Mouse (Mus musculus) urinary bladder, postnatal 36 days (tissue): ENCODE data around the gene Rasal1.

Experiments
- DNase-seq, 2 experiments: peaks; one replicate each; pipeline ENCODE4 v3.0.0; 2022; ENCODE audit warnings: low spot score in 2 of 2, mixed read lengths in 1 of 2

The Rasal1 gene

DNA sequence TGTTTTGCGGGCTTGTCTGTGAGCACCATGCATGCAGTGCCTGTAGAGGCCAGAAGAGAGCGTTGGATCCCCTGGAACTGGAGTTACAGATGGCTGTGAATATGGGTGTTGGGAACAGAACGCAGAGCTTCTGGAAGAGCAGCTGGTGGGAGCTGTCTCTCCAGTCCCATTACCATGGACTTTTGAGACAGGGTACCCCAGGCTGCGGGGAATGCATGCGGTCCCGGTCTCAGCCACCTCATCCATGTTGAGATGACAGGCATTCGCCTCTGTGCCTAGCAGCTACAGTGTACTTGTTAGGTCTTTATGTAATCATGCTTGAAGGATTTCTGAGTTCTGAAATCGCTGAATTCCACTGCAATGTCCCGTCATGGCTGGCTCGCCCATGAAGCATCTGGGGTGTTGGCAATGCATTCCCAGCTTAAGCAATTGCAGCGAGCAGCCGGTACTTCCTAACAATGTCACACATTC, 7.7 kb downstream of the Rasal1 start:
- no peak for DNase-seq

DNA sequence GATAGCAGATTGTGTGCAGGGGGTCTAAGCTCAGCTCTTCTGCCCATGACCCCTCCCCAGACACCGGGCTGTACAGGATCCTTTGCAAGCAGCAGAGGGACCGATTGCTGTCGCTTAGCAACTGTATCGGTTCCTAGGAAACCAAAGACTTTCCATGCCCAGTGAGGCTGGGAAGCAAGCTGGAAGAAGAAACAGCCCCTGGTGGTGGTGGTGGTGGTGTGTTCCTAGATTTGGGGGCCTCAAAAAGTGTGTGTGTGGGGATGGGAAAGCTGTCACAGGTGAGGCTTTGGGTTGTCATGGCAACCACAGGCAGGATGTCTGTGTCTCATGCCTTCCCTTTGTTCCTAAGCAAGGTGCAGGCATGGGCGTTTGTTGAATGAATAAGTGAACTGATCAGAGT, 12.2 kb downstream of the Rasal1 start:
- DNase-seq, result no peak

DNA sequence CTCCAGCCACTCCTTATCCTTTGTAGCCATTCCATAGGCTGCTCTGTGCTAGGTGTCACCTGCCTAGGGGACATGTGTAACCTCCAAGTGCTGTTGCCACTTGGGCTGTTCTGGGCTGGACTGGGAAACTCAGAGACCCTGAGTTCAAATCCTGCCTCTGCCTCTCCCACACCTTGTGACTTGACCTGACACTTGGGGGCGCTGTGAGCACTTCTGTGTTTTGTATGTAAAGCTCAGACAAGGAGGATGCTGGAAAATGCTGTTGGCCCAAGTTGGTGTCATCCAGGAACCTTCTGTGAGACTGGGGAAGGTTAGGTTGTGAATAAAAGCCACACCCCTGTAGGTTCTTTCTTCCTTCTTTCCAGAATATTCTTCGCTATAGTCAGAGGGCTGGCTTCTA, 16.3 kb downstream of the Rasal1 start:
- DNase-seq, result no peak

DNA sequence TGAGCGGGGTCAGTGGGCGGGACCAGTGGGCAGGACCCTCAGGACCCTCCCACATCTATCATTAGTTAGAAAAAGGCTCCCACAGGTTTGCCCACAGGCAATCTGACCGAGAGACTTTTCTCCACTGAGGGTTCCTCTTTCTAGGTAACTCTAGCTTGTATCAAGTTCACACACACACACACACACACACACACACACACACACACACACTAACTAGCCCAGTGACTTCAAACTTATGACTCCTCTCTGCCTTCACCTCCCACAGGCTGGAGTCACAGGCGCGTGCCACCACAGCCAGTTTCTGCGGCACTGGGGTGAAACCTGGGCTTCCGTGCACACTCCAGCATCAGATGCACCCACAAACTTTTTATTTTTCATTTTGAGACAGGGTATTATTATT, 20.1 kb downstream of the Rasal1 start:
- DNase-seq, result no peak

DNA sequence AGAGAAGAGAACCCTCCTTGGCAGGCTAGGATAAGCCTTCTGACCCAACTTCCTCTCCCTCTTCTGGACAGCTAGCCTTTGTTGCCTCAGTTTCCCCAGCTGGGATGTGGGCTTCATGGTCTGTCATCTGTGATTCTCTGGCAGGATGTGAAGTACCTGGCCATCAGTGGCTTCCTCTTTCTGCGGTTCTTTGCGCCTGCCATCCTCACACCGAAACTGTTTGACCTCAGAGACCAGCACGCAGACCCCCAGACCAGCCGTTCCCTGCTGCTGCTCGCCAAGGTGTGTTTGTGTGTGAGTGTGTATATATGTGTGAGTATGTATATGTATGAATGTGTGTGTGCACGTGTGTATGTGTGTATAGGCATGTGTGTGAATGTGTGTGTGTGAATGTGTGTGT, 21.5 kb downstream of the Rasal1 start:
- no peak for DNase-seq

DNA sequence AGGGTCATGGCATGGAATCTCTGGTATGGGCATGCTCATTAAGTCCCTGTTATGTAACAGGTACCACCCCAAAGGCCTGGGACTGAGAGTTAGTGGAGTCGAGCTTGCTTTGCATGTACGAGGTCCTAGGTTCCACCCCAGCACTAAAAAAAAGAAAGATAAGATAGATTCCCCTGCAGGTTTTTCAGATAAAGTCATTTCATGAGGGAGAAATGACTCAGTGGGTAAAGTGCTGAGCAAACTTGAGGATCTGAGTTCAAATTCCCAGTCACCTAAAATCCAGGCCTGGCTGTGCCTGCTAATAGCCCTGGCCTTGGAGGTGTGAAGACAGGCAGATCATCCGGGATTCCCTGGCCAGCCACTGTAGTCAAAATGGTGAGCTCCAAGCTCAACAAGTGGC, 23.3 kb downstream of the Rasal1 start:
- DNase-seq, result no peak

DNA sequence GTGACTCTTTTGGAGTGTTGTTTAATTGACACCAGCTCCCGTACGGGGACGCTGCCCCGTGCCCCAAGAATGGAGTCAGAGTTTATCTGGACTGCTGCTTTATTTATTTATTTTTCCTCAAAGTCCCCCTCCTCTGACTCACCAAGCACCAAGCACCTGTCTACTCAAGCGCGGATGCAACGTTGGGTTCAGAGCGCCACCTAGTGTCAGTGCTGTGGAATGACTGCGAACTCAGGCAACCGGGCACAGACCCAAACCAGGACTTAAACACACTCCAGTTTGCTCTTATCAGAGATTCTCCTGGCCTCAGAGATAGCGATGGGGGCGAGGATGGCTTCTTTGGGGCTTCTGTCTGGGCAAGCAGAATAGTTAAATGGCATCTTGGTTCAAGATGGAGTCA, 25.0 kb downstream of the Rasal1 start:
- DNase-seq, result peak; percentile 32 to 47

DNA sequence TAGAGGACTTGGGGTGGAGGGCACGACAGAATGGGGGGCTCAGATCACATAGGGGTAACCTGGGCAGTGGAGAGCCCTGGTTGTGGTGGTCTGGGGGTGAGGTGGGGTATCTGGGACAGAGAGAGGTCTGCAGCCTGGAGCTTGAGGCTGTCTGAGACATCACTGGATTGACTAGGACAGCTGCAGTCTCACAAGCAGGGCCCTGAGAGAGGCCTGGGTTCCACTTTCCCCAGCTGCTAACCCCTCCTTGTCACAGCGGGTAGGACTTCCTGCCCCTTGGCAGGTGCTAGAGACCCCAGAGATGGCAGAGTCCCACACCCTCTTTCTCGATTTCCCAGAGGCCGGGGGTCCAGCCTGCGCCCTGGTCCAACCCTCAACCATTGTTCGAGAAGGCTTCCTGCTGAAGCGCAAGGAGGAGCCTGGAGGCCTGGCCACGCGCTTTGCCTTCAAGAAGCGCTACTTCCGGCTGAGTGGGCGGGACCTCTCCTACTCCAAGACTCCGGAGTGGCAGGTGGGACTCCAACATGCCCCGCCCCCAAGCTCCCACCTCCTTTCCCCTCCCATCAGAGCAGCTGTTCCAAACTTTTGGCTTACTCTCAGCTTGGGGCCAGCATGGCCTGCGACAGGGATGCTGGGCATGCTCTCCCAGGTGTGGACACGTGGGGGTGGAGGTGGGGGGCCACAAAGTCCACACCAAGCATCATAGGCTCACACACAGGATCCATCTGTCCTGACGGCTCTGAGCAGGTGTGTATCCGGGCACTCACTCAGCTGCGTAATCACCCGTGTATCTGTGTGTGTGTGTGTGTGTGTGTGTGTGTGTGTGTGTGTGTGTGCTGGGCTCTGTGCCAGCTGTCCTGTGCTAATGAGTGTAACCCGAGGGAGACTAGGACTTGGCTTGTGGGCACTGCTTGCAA, 25.9 kb downstream of the Rasal1 start:
- no peak for DNase-seq

DNA sequence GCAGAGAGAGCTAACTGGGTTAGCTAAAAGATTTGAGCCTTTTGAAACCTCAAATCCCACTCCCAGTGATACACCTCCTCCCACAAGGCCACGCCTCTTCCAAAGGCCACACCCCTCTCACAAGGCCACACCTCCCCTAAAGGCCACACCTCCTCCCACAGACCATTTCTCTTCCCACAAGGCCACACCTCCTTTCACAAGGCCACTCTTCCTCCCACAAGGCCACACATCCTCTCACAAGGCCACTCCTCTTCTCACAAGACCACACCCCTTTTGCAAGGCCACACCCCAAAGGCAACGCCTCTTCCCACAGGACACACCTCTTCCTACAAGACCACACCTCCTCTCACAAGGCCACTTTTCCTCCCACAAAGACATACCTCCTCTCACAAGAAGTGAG, 28.9 kb downstream of the Rasal1 start:
- DNase-seq, result no peak

DNA sequence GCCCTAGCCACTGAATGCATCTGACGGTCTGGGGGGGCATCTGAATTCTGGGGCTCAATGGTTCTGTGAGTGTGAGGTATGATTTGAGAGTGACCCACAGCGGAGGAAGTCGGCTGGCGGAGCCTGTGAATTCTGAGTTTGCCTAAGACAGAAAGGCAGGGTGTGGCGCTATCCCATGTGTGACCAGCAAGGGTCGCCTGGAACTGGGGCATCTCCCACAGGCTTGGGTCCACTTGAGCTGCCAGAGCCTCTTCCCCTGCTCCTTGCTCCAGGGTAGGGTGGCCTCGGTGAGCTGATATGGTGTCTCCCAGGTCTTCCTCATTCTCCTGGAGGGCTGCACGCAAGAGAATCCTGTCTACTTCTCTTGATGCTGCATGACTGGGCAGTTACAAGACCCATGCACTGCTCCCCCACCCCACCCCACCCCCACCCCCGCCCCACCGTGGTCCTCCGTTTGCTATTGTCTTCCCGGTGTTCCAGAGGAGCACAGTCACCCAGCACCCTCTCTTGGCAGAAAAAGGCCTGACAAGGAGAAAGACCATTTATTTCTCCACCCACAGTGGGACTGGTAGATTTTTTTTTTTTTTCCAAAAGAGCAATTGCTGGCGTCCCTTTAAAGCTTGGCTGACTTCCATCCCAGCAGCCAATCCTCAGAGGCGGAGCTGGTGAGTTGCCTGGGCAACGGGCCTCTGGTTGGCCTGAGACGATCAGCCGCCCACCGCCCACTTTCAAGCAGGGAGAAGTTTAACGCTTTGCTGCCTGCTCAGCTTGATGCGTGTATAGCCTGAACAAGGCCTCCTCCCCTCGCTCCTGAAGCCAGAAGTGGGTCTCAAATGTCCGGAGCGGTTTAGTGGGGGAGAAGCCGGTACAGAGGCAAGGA, 31.3 kb downstream of the Rasal1 start:
- DNase-seq, result peak; percentile 29 to 68

DNA sequence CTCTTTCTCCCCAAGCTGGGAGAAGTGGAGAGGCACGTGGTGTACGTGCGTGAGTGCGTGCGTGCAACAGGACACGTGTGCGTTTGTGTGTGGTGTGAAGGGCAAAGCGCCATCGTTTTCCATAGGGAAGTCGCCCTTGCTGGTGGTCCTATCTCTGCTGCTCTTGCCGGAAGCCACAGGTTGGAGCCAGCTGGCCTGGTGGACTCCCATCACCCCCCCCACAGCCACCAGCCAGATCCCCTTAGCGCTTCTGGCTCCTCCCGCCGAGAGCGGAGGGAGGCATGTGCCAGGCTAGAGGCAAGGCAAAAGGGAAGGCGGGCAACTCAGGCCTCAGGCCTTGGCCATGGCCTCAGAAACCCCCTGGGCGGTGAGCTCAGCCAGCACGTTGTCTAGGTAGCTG, 32.3 kb downstream of the Rasal1 start:
- DNase-seq, result no peak

DNA sequence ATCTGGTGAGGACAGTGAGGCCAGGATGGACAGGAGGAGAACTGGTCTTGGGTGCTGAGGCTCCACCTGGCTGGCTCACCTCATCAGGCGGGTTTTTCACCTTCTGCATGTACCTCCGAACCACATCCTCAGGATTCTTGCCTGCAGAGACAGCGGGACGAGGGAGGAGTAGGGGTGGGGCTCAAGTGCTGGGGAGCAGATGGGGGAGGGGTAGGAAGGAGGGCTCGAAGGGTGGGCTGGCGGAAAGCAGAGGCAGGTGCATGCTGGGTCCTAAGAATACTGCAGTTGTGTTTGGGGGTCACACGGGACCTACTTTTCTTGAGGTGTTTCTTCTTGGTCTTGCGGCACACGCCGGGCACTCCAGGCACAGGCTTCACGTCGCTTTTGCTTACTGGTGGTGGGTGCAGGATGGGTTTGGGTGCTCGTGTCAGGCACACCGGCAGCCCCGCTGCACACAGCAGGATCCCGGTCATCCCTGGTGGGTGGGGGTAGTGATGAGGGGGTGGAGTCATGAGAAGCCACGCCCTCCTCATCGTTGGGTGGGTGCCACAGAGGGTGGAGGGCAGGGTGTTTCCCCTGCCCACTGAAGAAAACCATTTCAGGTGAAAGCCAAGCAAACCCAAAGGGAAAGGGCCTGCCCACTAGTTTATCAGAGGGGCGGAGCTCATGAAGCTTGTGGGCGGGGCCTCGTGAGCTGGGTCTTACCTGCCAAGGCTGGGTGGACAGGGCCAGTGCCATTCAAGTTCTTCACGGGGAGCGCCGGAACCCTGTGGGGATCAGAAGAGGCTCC, 34.6 kb downstream of the Rasal1 start:
- no peak for DNase-seq

DNA sequence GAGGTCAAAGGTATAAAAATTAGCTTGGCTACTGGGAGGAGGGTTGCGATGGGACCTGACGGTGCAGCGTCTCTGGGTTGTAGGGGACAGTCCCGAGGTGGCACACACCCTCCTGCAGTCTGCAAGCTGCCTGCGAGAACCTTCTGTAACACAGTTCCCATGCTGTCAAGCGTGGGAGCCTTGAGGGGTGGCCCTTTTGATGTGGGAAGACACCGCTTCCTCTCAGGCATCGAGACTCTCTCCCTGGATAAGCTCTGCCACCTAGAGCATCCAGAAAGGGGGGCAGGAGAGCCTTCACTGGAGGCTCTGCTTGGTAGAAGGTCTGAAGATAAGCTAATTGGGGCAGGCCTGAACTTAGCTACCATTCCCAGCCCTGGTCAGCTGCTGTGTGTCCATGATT, 37.1 kb downstream of the Rasal1 start:
- DNase-seq, result no peak

DNA sequence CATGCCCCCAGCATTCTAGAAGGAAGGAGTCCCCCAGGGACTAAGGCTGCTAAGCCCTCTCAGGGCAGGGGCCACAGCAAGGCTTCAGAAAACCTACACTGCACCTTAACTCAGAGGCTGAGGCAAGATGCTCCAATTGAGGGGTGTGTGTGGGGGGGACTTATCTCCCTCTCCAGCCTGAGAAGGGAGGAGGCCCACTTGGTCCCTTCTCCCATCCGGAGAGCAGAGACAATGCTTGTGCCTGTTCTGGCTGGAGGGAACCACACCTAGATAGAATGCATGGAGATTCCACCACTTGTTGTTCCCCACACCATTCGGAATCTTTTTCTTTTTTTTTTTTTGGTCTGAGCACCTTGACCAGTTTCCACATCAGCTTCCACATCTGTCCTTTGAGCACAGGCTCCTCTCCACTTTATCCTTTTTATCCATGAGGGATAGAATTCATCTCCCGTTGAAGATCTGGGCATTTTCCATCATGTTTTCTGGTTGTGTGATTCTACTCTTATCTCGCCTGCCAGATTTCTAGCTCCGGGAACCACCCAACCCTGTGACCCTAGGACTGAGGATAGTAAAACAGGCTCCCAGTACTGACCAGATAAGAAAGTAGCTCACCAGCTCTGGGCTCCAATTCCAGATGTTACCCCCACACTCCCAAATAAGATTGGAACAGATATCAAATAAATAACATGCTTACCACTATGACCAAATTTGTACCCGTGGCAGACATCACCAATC, 38.3 kb downstream of the Rasal1 start:
- DNase-seq, result no peak

DNA sequence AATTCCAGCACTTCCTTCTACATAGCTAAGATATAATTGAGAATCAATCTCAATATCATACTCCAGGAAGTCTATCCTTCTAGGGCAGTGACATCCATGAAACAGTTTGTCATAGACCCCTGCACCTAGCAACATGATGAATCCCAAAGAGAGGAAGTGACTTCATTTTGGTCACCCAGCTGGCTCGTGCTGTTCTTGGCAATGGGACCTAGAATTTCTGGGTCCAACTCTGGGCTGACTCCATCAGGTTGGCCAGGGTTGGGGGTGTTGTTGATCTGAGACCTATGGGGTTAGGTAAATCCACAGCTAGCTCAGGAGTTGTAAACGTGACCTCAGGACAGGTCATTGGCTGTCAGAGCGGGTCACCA, 38.9 kb downstream of the Rasal1 start:
- no peak for DNase-seq

DNA sequence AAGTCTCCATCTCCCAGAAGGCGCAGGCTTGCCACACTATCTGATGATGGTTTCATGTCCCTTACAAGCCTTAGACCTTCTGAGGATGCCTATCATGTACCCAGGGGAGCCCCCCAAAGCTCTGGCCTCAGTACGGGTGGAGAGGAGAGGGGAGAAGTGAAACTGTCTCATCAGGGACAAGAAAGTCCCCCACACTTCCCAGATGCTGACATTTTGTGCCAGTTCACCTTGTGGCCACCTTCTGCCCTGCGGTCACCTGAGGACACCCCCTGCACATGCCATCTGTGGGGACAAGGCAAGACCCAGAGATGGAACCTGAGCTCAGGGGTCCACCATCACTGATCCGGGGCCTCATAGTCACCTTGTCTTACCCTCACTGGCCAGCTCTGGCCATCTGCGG, 39.3 kb downstream of the Rasal1 start:
- no peak for DNase-seq

DNA sequence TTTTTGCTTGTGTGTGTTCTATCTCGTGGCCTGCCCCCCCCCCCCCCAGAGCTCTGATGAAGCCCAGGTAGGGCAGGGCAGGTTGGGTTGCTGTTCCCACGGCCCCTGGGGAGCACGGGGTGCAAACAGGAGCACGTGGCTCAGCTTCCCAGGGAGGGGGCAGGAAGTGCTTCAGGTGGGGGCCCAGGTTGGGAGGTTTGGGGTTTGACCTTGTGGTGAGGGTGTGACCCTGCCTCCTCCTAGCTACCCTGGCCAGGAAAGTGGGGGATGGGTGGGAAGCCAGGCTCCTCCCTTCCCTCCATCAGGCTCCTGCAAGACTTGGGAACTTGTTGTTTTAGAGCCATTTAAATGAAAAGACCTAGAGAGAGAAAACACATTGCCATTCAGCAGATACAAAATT, 39.8 kb downstream of the Rasal1 start:
- DNase-seq, result no peak

DNA sequence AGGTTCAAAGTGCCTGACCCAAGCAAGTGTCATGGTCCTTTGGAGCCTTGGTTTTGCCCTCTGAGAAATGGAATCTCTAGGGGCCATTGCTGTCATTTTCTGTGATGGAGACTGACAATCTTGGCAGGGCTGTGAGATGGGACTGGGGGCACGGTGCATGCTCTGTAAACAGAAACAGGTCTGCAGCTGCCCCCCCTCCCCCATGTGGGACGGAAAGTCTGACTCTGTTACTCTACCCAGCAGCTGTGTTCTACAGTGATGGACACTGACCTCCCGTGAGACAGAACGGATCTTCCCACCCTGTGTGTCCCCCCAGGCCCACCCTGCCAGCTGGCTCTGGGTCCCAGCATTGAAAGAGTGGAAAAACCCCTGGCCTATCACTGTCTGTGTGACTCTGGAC, 41.8 kb downstream of the Rasal1 start:
- DNase-seq, result no peak

DNA sequence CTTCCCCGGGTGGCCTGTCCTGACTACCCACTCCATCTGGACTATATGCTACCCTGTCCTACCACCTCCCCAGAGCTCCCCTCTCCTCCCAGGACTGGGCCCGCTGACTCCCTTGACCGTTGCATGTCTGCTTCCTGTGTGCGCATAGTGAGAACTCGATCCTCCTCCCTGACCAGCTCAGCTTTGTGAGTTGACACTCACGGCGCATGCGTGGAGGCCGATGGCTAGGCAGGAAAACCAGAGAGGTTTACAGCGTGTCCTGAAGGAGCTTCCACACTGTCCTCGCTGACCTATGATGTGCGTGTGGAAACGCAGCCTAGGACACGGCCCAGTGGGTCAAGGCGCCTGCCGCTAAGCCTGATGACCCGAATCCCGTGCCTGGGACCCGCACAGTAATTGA, 43.4 kb downstream of the Rasal1 start:
- DNase-seq, result no peak

DNA sequence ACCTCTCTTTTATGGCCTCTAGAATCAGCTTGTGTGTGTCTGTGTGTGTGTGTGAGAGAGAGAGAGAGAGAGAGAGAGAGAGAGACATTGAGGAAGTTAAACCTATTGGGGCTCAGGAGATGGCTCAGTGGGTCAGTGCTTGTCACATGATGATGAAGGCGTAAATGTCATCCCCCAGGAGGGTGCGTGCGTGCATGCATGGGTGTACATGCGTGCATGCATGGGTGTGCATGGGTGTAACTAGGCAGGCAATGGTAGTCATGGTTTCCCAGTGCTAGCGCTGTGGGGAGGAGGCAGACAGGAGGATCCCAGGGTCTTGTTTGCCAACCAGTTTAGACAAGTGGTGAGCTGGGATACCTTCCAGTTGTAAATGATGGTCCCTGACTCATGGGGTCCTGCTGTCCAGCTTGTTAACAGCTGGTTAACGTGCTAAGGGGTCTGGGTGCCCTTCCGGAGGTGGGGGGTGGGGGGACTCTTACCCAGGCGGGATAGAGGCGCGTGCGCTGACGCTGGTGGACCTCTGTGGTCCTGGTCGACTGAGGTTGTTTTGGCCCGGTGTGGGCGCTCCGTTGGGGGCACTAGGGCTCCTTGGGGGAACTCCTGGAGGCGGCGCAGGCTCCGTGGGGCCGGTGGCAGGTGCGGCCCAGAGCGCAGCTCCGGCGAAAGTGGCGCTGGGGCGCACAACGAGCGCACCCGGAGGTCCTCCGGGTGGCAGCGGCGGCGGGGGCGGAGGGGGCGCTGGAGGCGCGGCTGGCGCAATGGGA, 45.5 kb downstream of the Rasal1 start:
- no peak for DNase-seq

DNA sequence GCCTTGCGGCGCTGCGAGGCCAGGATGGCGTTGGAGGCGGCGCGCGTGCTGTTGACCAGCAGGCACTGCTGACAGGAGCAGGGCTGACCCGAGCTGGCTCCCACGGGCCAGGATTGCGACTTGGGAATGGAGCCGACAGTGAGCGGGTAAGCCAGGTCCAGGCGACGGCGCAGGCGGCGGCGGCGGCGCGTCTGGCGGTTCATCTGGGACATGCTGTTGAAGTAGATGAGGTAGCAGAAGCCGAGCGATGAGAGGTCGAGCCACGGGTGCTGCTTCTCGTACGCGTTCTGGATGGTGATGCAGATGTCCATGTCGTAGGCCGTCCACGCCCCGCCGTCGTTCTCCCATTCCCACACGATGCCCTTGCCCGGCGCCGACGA, 46.1 kb downstream of the Rasal1 start:
- no peak for DNase-seq
